Mouse (Mus musculus): ENCODE data around the gene Npas2. TPM values are rescaled to one million over a fixed set of nuclear protein-coding genes. Genes with fewer than 3 reads are reported as not detected.

The Npas2 gene
- polyA plus RNA-seq, 1 experiment from 2014 or later = 0.11 TPM

GRCm38 (mm10) chr1:39205021-39205420 is 11.5 kb downstream of the Npas2 start:
- H3K27me3 ChIP-seq (replicated peaks; ENCODE audit: control insufficient read depth, insufficient read depth, low read length) = no peaks in the 10 kb centered on the region
- no peak for ATAC-seq (replicated peaks; ENCODE audit: low FRiP score)
- H3K9me3 ChIP-seq (ENCODE audit: control insufficient read depth, low read length) = no peaks in the 10 kb centered on the region
- no peaks in the 10 kb centered on the region for H3K36me3 ChIP-seq (ENCODE audit: control insufficient read depth, insufficient read depth, low read length)
- H3K9ac ChIP-seq (ENCODE audit: low read depth, low read length) = no peak overlapping the region
- no peak overlapping the region for H3K4me3 ChIP-seq (ENCODE audit: low read depth, low read length)
- whole genome bisulfite sequencing = 76% methylated on average over 10 of the region's 10 CpGs
- DNase-seq (ENCODE audit: low spot score) = no peak
- no peak overlapping the region for H3K4me2 ChIP-seq
- H3K27ac ChIP-seq (ENCODE audit: low read depth, low read length) = no peak overlapping the region
- no peaks in the 10 kb centered on the region for H3K4me1 ChIP-seq (replicated peaks; ENCODE audit: control insufficient read depth, insufficient read depth, low read length)

GRCm38 (mm10) chr1:39205697-39206096 is 12.2 kb downstream of the Npas2 start:
- DNase-seq (ENCODE audit: low spot score) (no peak), ATAC-seq (replicated peaks; ENCODE audit: low FRiP score) (no peak)
- no peak overlapping the region for H3K4me3 ChIP-seq (ENCODE audit: low read depth, low read length)
- H3K27ac ChIP-seq (ENCODE audit: low read depth, low read length) = no peak overlapping the region
- no peaks in the 10 kb centered on the region for H3K4me1 ChIP-seq (replicated peaks; ENCODE audit: control insufficient read depth, insufficient read depth, low read length)
- WGBS = 24% methylated on average over 4 of the region's 4 CpGs
- H3K36me3 ChIP-seq (ENCODE audit: control insufficient read depth, insufficient read depth, low read length) = no peaks in the 10 kb centered on the region
- no peaks in the 10 kb centered on the region for H3K9me3 ChIP-seq (ENCODE audit: control insufficient read depth, low read length)
- H3K4me2 ChIP-seq = no peak overlapping the region
- no peak overlapping the region for H3K9ac ChIP-seq (ENCODE audit: low read depth, low read length)
- H3K27me3 ChIP-seq (replicated peaks; ENCODE audit: control insufficient read depth, insufficient read depth, low read length) = no peaks in the 10 kb centered on the region

DNA sequence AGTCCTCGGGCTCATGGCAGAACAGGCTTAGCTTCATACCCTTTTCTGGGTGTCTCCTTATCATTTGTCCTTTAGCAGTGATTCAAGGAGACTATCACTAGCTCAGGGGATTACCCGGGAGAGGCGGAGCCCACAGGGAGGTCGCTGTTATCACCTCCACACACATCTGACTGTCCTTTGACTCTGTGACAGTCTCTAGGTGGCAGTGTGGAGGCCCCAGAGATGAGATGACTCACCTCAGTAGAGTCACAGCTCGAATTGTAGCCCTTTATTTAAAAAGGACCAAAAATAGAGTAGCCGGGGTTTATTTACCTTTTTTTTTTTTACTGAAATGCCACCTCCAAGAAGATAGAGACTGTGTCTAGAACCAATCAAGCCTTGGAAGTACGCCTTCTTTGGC is 13.4 kb downstream of the Npas2 start:
- DNase-seq (ENCODE audit: low spot score) (no peak), ATAC-seq (replicated peaks; ENCODE audit: low FRiP score) (no peak)
- 29% methylated on average over 7 of the region's 7 CpGs for WGBS
- H3K4me2 ChIP-seq = no peak overlapping the region
- no peaks in the 10 kb centered on the region for H3K27me3 ChIP-seq (replicated peaks; ENCODE audit: control insufficient read depth, insufficient read depth, low read length)
- H3K9me3 ChIP-seq (ENCODE audit: control insufficient read depth, low read length) = no peaks in the 10 kb centered on the region
- H3K27ac ChIP-seq (ENCODE audit: low read depth, low read length) = no peak overlapping the region
- no peaks in the 10 kb centered on the region for H3K36me3 ChIP-seq (ENCODE audit: control insufficient read depth, insufficient read depth, low read length)
- H3K9ac ChIP-seq (ENCODE audit: low read depth, low read length) = no peak overlapping the region
- H3K4me1 ChIP-seq (replicated peaks; ENCODE audit: control insufficient read depth, insufficient read depth, low read length) = no peaks in the 10 kb centered on the region
- no peak overlapping the region for H3K4me3 ChIP-seq (ENCODE audit: low read depth, low read length)

- no peaks in the 10 kb centered on the region for H3K9me3 ChIP-seq (ENCODE audit: control insufficient read depth, low read length)
- no peaks in the 10 kb centered on the region for H3K4me1 ChIP-seq (replicated peaks; ENCODE audit: control insufficient read depth, insufficient read depth, low read length)
- ATAC-seq (replicated peaks; ENCODE audit: low FRiP score) = no peak
- no peak for DNase-seq (ENCODE audit: low spot score)
- no peaks in the 10 kb centered on the region for H3K27me3 ChIP-seq (replicated peaks; ENCODE audit: control insufficient read depth, insufficient read depth, low read length)
- no peaks in the 10 kb centered on the region for H3K36me3 ChIP-seq (ENCODE audit: control insufficient read depth, insufficient read depth, low read length)
- H3K4me2 ChIP-seq = no peak overlapping the region
- no peak overlapping the region for H3K4me3 ChIP-seq (ENCODE audit: low read depth, low read length)
- H3K9ac ChIP-seq (ENCODE audit: low read depth, low read length) = no peak overlapping the region
- WGBS = 75% methylated on average over 5 of the region's 5 CpGs
- no peak overlapping the region for H3K27ac ChIP-seq (ENCODE audit: low read depth, low read length)
Measured at GRCm38 (mm10) chr1:39210928-39211327, 17.4 kb downstream of the Npas2 start.

GRCm38 (mm10) chr1:39212982-39213381 is 19.5 kb downstream of the Npas2 start:
- H3K4me2 ChIP-seq = no peak overlapping the region
- no peak overlapping the region for H3K9ac ChIP-seq (ENCODE audit: low read depth, low read length)
- no peaks in the 10 kb centered on the region for H3K9me3 ChIP-seq (ENCODE audit: control insufficient read depth, low read length)
- H3K36me3 ChIP-seq (ENCODE audit: control insufficient read depth, insufficient read depth, low read length) = no peaks in the 10 kb centered on the region
- WGBS = 60% methylated on average over 6 of the region's 6 CpGs
- no peak overlapping the region for H3K27ac ChIP-seq (ENCODE audit: low read depth, low read length)
- no peak overlapping the region for H3K4me3 ChIP-seq (ENCODE audit: low read depth, low read length)
- no peaks in the 10 kb centered on the region for H3K27me3 ChIP-seq (replicated peaks; ENCODE audit: control insufficient read depth, insufficient read depth, low read length)
- H3K4me1 ChIP-seq (replicated peaks; ENCODE audit: control insufficient read depth, insufficient read depth, low read length) = no peaks in the 10 kb centered on the region
- ATAC-seq (replicated peaks; ENCODE audit: low FRiP score) (no peak), DNase-seq (ENCODE audit: low spot score) (no peak)

GRCm38 (mm10) chr1:39217584-39217983 is 24.1 kb downstream of the Npas2 start:
- Histone ChIP-seq H3K4me2 (no peak overlapping the region), H3K9ac (ENCODE audit: low read depth, low read length) (no peak overlapping the region), H3K36me3 (ENCODE audit: control insufficient read depth, insufficient read depth, low read length) (no peaks in the 10 kb centered on the region), H3K27me3 (replicated peaks; ENCODE audit: control insufficient read depth, insufficient read depth, low read length) (no peaks in the 10 kb centered on the region), H3K4me1 (replicated peaks; ENCODE audit: control insufficient read depth, insufficient read depth, low read length) (no peaks in the 10 kb centered on the region), H3K4me3 (ENCODE audit: low read depth, low read length) (no peak overlapping the region), H3K9me3 (ENCODE audit: control insufficient read depth, low read length) (no peaks in the 10 kb centered on the region), H3K27ac (ENCODE audit: low read depth, low read length) (no peak overlapping the region)
- no peak for DNase-seq (ENCODE audit: low spot score)
- ATAC-seq (replicated peaks; ENCODE audit: low FRiP score) = no peak
- WGBS = 64% methylated on average over 3 of the region's 3 CpGs

DNA sequence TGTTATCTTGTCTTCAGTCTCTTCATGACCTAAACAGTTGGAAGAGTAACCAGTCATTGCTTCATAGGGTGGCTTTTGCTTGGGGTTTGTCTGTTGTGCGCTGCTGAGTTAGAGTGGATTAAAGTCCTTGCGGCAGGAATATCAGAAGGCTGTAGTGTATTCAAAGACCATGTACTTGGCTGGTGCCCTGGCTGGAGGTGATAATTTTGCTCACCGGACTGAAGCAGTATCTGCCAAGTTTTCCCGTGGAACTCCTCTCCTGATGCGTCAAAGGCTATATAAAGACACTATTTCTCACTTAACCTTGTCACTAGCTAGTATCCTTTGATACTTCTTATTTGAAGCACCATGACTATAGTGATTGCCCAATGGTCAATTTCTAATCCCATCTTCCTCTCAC is 34.9 kb downstream of the Npas2 start:
- no peak overlapping the region for H3K27ac ChIP-seq (ENCODE audit: low read depth, low read length)
- H3K36me3 ChIP-seq (ENCODE audit: control insufficient read depth, insufficient read depth, low read length) = no peaks in the 10 kb centered on the region
- no peaks in the 10 kb centered on the region for H3K27me3 ChIP-seq (replicated peaks; ENCODE audit: control insufficient read depth, insufficient read depth, low read length)
- ATAC-seq (replicated peaks; ENCODE audit: low FRiP score) = no peak
- H3K9ac ChIP-seq (ENCODE audit: low read depth, low read length) = no peak overlapping the region
- no peaks in the 10 kb centered on the region for H3K9me3 ChIP-seq (ENCODE audit: control insufficient read depth, low read length)
- H3K4me1 ChIP-seq (replicated peaks; ENCODE audit: control insufficient read depth, insufficient read depth, low read length) = no peaks in the 10 kb centered on the region
- no peak overlapping the region for H3K4me3 ChIP-seq (ENCODE audit: low read depth, low read length)
- DNase-seq (ENCODE audit: low spot score) = no peak
- H3K4me2 ChIP-seq = no peak overlapping the region
- WGBS = 84% methylated on average over 5 of the region's 5 CpGs

- no peaks in the 10 kb centered on the region for H3K9me3 ChIP-seq (ENCODE audit: control insufficient read depth, low read length)
- no peak overlapping the region for H3K4me2 ChIP-seq
- no peak for ATAC-seq (replicated peaks; ENCODE audit: low FRiP score)
- H3K4me3 ChIP-seq (ENCODE audit: low read depth, low read length) = no peak overlapping the region
- H3K9ac ChIP-seq (ENCODE audit: low read depth, low read length) = no peak overlapping the region
- H3K27me3 ChIP-seq (replicated peaks; ENCODE audit: control insufficient read depth, insufficient read depth, low read length) = no peaks in the 10 kb centered on the region
- no peaks in the 10 kb centered on the region for H3K36me3 ChIP-seq (ENCODE audit: control insufficient read depth, insufficient read depth, low read length)
- H3K27ac ChIP-seq (ENCODE audit: low read depth, low read length) = no peak overlapping the region
- H3K4me1 ChIP-seq (replicated peaks; ENCODE audit: control insufficient read depth, insufficient read depth, low read length) = no peaks in the 10 kb centered on the region
- WGBS = 72% methylated on average over 3 of the region's 3 CpGs
- no peak for DNase-seq (ENCODE audit: low spot score)
Measured at GRCm38 (mm10) chr1:39230021-39230420, 36.5 kb downstream of the Npas2 start.

DNA sequence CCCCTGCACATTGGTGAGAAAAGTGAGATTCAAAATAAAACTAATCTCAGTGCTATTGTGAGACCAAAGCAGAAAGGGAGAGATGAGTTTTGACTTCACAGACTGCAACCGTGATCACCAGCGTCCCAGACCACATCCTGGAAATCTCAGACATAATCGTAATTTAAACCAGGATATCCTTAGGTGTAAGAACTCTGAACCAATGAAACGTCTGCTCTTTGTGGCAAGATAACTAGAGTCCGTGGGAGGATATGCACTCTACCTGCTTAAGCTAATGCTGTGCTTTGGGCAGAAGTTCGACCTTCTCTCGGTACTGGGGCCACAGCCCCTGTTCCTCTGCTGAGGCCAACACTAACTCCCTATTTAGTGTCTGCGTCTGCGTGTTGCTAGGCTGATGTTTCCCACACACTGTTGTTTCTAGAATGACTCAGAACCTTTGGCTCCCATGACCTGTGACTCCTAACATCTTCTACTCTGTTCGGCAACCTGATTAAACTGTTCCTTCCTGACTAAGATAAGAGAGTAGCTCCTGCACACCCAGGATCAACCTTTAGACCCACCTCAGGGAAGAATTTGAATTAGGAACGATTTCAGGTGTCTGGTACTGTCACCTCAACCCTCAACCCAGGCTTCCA is 41.4 kb downstream of the Npas2 start:
- ATAC-seq (replicated peaks; ENCODE audit: low FRiP score) (no peak), DNase-seq (ENCODE audit: low spot score) (no peak)
- WGBS = 67% methylated on average over 11 of the region's 11 CpGs
- Histone ChIP-seq H3K4me2 (no peak overlapping the region), H3K27me3 (replicated peaks; ENCODE audit: control insufficient read depth, insufficient read depth, low read length) (no peaks in the 10 kb centered on the region), H3K9ac (ENCODE audit: low read depth, low read length) (no peak overlapping the region), H3K9me3 (ENCODE audit: control insufficient read depth, low read length) (no peaks in the 10 kb centered on the region), H3K4me3 (ENCODE audit: low read depth, low read length) (no peak overlapping the region), H3K36me3 (ENCODE audit: control insufficient read depth, insufficient read depth, low read length) (no peaks in the 10 kb centered on the region), H3K27ac (ENCODE audit: low read depth, low read length) (no peak overlapping the region), H3K4me1 (replicated peaks; ENCODE audit: control insufficient read depth, insufficient read depth, low read length) (no peaks in the 10 kb centered on the region)

Measured in liver, embryonic 11.5 days (tissue).